Mouse (Mus musculus): Measurements from ENCODE around the gene Fam47e. TPM values are rescaled to one million over a fixed set of nuclear protein-coding genes. Genes with fewer than 3 reads are reported as not detected.

Fam47e gene
- under 1 TPM in 1 of 2 experiments, not detected in 1; 0.21 TPM for polyA plus RNA-seq (2017; shearing (Covaris generic))

GRCm38 (mm10) chr5:92554891-92555511 is at the start of gene Fam47e:
Gene Fam47e, plus strand, starts transcription at chr5:92555069.

DNA sequence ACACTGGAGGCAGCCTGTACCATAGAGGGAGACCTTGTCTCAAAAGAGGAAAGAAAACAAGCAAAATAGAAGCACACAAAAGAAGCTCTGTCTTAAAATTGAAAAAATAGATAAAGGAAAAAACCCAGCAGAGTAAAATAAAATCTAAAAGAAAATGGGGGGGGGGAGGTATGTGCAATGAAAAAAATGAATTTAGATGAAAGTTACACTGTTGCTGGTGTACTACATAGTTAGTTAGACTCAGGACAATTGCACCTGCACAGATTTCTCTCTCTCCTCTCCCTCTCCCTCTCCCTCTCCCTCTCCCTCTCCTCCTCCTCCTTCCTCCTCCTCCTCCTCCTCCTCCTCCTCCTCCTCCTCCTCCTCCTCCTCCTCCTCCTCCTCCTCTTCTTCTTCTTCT is 48.1 kb upstream of the Fam47e start, which contains the start of gene Scarb2:
Scarb2 (minus strand) TSS at position 101 of the 400 bp plus-strand sequence.

DNA sequence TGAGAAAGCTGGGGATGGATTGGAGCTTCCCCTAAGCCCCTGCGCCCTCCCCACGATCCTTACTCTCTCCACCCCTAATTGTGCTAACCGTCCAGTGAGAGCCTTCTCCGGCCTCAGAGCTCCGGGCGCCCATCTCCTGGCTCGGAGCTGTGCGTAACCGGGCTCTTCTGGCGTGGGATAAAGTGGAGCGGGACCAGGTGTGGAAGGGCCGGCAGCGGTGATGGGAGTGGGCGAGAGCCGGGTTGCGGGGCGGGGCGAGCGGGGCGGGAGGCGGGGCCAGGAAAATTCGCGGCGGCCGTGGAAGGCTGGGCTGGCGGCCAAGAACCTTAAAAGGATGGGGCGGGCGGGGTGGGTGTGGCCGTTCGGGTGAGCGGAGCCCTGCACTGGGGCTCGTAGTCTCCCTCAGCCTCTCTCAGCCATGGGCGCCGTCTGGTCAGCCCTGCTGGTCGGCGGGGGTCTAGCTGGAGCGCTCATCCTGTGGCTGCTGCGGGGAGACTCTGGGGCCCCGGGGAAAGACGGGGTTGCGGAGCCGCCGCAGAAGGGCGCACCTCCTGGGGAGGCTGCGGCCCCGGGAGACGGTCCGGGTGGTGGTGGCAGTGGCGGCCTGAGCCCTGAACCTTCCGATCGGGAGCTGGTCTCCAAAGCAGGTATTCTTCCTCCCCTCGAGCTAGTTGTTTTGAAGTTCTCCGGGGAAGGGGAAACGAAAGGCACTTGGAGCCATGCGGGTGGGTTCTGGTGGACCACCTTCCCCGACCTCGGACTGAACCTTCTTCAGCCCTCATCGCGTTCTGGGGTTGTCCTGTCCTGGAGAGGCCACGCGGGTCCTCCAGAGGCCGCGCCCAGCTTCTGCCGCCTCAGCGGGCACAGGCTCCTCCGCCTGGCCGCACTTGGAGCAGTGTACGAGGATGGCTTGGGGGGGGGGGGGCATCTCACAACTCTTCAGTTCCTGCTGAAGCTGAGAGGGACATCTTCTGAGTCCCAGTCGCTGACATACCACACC is 48.1 kb downstream of the Fam47e start, which contains the start of gene Stbd1:
Stbd1 (plus strand) TSS at position 351 of the 1,000 bp plus-strand sequence.

Other genes with a start within 250 kb of the Fam47e start
- gene Sdad1, start 244.6 kb upstream of the Fam47e start, polyA plus RNA-seq (2017; shearing (Covaris generic)): 10 to 100 TPM; 33.4 to 54.3 TPM
- 1 to 10 TPM in 1 of 2 experiments, under 1 TPM in 1; 0.47 to 2.1 TPM for gene Cxcl9, start 227.0 kb upstream of the Fam47e start, polyA plus RNA-seq (2017; shearing (Covaris generic))
- gene Art3, start 223.2 kb upstream of the Fam47e start, polyA plus RNA-seq (2017; shearing (Covaris generic)): 10 to 100 TPM in 1 of 2 experiments, 1 to 10 TPM in 1; 6.7 to 12.1 TPM
- gene Cxcl10, start 206.2 kb upstream of the Fam47e start, polyA plus RNA-seq (2017; shearing (Covaris generic)): 10 to 100 TPM in 1 of 2 experiments, 1 to 10 TPM in 1; 7.2 to 21.2 TPM
- 10 to 100 TPM; 38.4 to 51.4 TPM for gene Nup54, start 119.8 kb upstream of the Fam47e start, polyA plus RNA-seq (2017; shearing (Covaris generic))
- 10 to 100 TPM; 22.2 to 26.0 TPM for gene Scarb2, start 48.2 kb upstream of the Fam47e start, polyA plus RNA-seq (2017; shearing (Covaris generic))
- under 1 TPM in 1 of 2 experiments, not detected in 1; 0.86 TPM for gene Stbd1, start 48.0 kb downstream of the Fam47e start, polyA plus RNA-seq (2017; shearing (Covaris generic))
- under 1 TPM; 0.13 to 0.41 TPM for gene Ccdc158, start 120.2 kb downstream of the Fam47e start, polyA plus RNA-seq (2017; shearing (Covaris generic))
- 1 to 10 TPM in 1 of 2 experiments, under 1 TPM in 1; 0.10 to 3.3 TPM for gene Shroom3, start 128.4 kb downstream of the Fam47e start, polyA plus RNA-seq (2017; shearing (Covaris generic))